Mouse (Mus musculus) kidney, adult 2 months (tissue): Measurements from ENCODE around the gene Rnf111. TPM values are rescaled to one million over a fixed set of nuclear protein-coding genes. Genes with fewer than 3 reads are reported as not detected.

Source experiments
- DNase-seq: peaks from one replicate; pipeline ENCODE4 v3.0.0; 2021
- H3K27ac ChIP-seq: fragments of 200-500 bp; 2 replicates; pipeline ENCODE4 v1.5.1; 2012; ENCODE audit warnings: low read depth, low read length, control low read depth, inconsistent platforms; ENCODE audit not compliant: insufficient read depth
- H3K27me3 ChIP-seq: fragments of 200-500 bp; replicated peaks from 2 replicates; pipeline ENCODE4 v1.6.1; 2012; ENCODE audit warnings: mild to moderate bottlenecking, moderate library complexity, low read length, inconsistent platforms; ENCODE audit not compliant: control insufficient read depth, insufficient read depth
- H3K36me3 ChIP-seq: fragments of 200-500 bp; 2 replicates; pipeline ENCODE4 v1.6.1; 2012; ENCODE audit warnings: mild to moderate bottlenecking, moderate library complexity, low read length, inconsistent platforms; ENCODE audit not compliant: control insufficient read depth, insufficient read depth
- H3K4me1 ChIP-seq: fragments of 200-500 bp; 2 replicates; pipeline ENCODE4 v1.6.1; 2011; ENCODE audit warnings: low read length; ENCODE audit not compliant: control insufficient read depth, insufficient read depth
- H3K4me3 ChIP-seq: fragments of 200-500 bp; 2 replicates; pipeline ENCODE4 v1.5.1; 2011; ENCODE audit warnings: mild to moderate bottlenecking, low read depth, low read length, control low read depth; ENCODE audit not compliant: insufficient read depth
- POLR2A ChIP-seq: fragments of 200-500 bp; IDR thresholded peaks from one replicate; pipeline ENCODE4 v1.6.1; 2011; ENCODE audit warnings: low read depth, low read length, control low read depth
- WGBS: fragments of 180-500 bp; shearing (Covaris S2); methylation state at CpG from one replicate; pipeline ENCODE4 v1.1.7; 2018; 5-methylcytosine and 5-hydroxymethylcytosine counted together
- polyA plus RNA-seq: library from polyadenylated mRNA; depleted of rRNA; stranded (reverse); fragments of >200 nt; gene quantifications from 2 replicates; pipeline ENCODE4 v1.2.3, GENCODE M21; 2012; rRNA removed

Rnf111 gene
- polyA plus RNA-seq, 1 experiment = 30.6 TPM

- Histone ChIP-seq H3K36me3 (peaks cover 9% of the 10 kb centered on the region), H3K27ac (no peak overlapping the region), H3K4me3 (no peak overlapping the region), H3K4me1 (no peaks in the 10 kb centered on the region), H3K27me3 (no peaks in the 10 kb centered on the region)
- TF ChIP-seq POLR2A = no peak
- 72% methylated on average over 7 of the region's 7 CpGs for WGBS
- peak; percentile 11 for DNase-seq
These were observed 123.7 kb downstream of the Rnf111 start for GRCm38 (mm10) chr9:70379502-70380467.

Other genes with a start within 250 kb of the Rnf111 start
- gene Ccnb2, start 82.2 kb downstream of the Rnf111 start, polyA plus RNA-seq = 1.2 and 1.5 TPM in 2 replicates
- 6.5 and 8.0 TPM in 2 replicates for gene Sltm, start 39.0 kb upstream of the Rnf111 start, polyA plus RNA-seq
- gene Gm10642, start 152.5 kb upstream of the Rnf111 start, polyA plus RNA-seq = 0.38 and 0.41 TPM in 2 replicates
- gene Mindy2, start 153.4 kb upstream of the Rnf111 start, polyA plus RNA-seq = 10.0 and 10.8 TPM in 2 replicates
- 14.5 and 15.3 TPM in 2 replicates for gene Adam10, start 175.3 kb upstream of the Rnf111 start, polyA plus RNA-seq